10 mouse cellular contexts compared by ENCODE assay signal in genomic region chr14:28535814-28536213, GRCm38 (mm10). TPM values are rescaled to one million over a fixed set of nuclear protein-coding genes. Genes with fewer than 3 reads are reported as not detected.
DNase-seq lines count a peak whose midpoint lies in the region; ATAC-seq and TF ChIP-seq lines count a peak whose summit lies in the region.
"Had no signal": no experiment of that assay in that cellular context is flagged by ENCODE, and none has a peak within 500 bp of the region (broad histone marks: within the 10 kb centered on the region; RNA-seq: fewer than 3 reads in every experiment).

No protein-coding gene starts in this region.

- H3K36me3 ChIP-seq in limb, embryonic 14.5 days (ENCODE audit: control insufficient read depth, insufficient read depth, low read length), result 0 out of 2 replicates have a peak, but pooled peaks cover 2% of the 10 kb centered on the region

- H3K27me3 ChIP-seq in limb, embryonic 14.5 days (ENCODE audit: control insufficient read depth, insufficient read depth, low read length), result no peaks in the 10 kb centered on the region

- H3K4me1 ChIP-seq in limb, embryonic 14.5 days (ENCODE audit: control insufficient read depth, insufficient read depth, low read length), result peaks cover 15% of the 10 kb centered on the region

- H3K4me2 ChIP-seq in limb, embryonic 14.5 days (replicated peaks; ENCODE audit: low read depth, low read length, severe bottlenecking), result no peak overlapping the region

- H3K9me3 ChIP-seq in limb, embryonic 14.5 days (ENCODE audit: control insufficient read depth, low read length), result no peaks in the 10 kb centered on the region

- intact Hi-C loops in heart, postnatal 25 days (cut with DNase I), result no loop called here

- no peak overlapping the region for H3K9ac ChIP-seq in limb, embryonic 14.5 days (ENCODE audit: low read depth, low read length, severe bottlenecking)

- no peak overlapping the region for H3K4me3 ChIP-seq in limb, embryonic 14.5 days (replicated peaks; ENCODE audit: low read length)

- no peak for TF ChIP-seq POLR2A in limb, embryonic 14.5 days (IDR thresholded peaks at IDR 0.05; ENCODE audit: borderline replicate concordance, extremely low read depth, insufficient read depth, insufficient read length)

- 24% methylated on average over 4 of the region's 4 CpGs for WGBS in limb, embryonic 14.5 days

- no peak for ATAC-seq in limb, embryonic 14.5 days (ENCODE audit: low FRiP score, low read depth)
- ATAC-seq: midbrain, embryonic 16.5 days had no signal

- peak; percentile 35 to 60 for DNase-seq in heart, adult 18-20 months
- no peak for DNase-seq in heart, postnatal 25 days (ENCODE audit: low spot score)
- peak; percentile 54 to 72 for DNase-seq in right cerebral cortex, postnatal 10 days (ENCODE audit: low spot score in 2 of 2)
- no peak for DNase-seq in right cerebral cortex, postnatal 25 days
- DNase-seq in gastrocnemius, postnatal 10 days, result peak; percentile 36
- DNase-seq in limb, embryonic 14.5 days (ENCODE audit: low spot score), result peak; percentile 59
- no peak for DNase-seq in T-cell, adult 2 months (ENCODE audit: low spot score)
- DNase-seq in thymus, postnatal 25 days, result no peak

- no peak overlapping the region for H3K27ac ChIP-seq in limb, embryonic 14.5 days (replicated peaks; ENCODE audit: low read depth, low read length)

RNA-seq across cellular contexts. Expression of gene Wnt5a, which starts 31.3 kb away (rescaled TPM):
- 10 to 100 TPM; 10.9 to 13.5 TPM for total RNA-seq in heart, adult 18-20 months (2021)
- 10 to 100 TPM; 17.8 to 19.8 TPM for total RNA-seq in heart, postnatal 25 days (2021)
- total RNA-seq in gastrocnemius, postnatal 10 days (2021), result 10 to 100 TPM; 12.8 to 18.8 TPM
- 103 and 115 TPM in 2 replicates for polyA plus RNA-seq in limb, embryonic 14.5 days (2012; rRNA removed)
- polyA plus RNA-seq in limb, embryonic 14.5 days (2014; fragmentation: Nextera tagmentation; extraction: Ambion mirVana), result 108 and 131 TPM in 2 replicates
- total RNA-seq: hematopoietic stem cell, adult 5-6 weeks had no signal

Comparison
In these comparisons a context has a peak if more than half of its experiments do, and no peak if none do; other contexts are left out.
1. DNase-seq: peak in heart, adult 18-20 months (2 of 2), right cerebral cortex, postnatal 10 days (2 of 2), gastrocnemius, postnatal 10 days (single experiment) and limb, embryonic 14.5 days (single experiment); none in heart, postnatal 25 days (single experiment), right cerebral cortex, postnatal 25 days (single experiment), T-cell, adult 2 months (single experiment) and thymus, postnatal 25 days (single experiment).